Mouse (Mus musculus) stomach, embryonic 14.5 days (tissue): ENCODE measurements around the gene Ttf1. TPM values are rescaled to one million over a fixed set of nuclear protein-coding genes. Genes with fewer than 3 reads are reported as not detected.

Experiments
- ATAC-seq: fragments of 200-750 bp; cut with Nextera tagmentation; 2 replicates; pipeline ENCODE4 v1.8.0; 2017; ENCODE audit warnings: low read depth, moderate TSS enrichment; ENCODE audit not compliant: insufficient number of reproducible peaks, insufficient read depth, low FRiP score
- H3K27ac ChIP-seq: fragments of 300-500 bp; sonication (generic); 2 replicates; pipeline ENCODE4 v1.5.1; 2014; ENCODE audit warnings: mild to moderate bottlenecking, low read length, moderate library complexity, mixed read lengths
- H3K27me3 ChIP-seq: fragments of 300-500 bp; sonication (generic); 2 replicates; pipeline ENCODE4 v1.6.1; 2014; ENCODE audit warnings: low read length, control low read depth, mixed read lengths; ENCODE audit not compliant: control insufficient read depth, insufficient read depth
- H3K36me3 ChIP-seq: fragments of 300-500 bp; sonication (generic); 2 replicates; pipeline ENCODE4 v1.6.1; 2014; ENCODE audit warnings: mild to moderate bottlenecking, control low read depth, low read length, moderate library complexity, mixed read lengths; ENCODE audit not compliant: control insufficient read depth, insufficient read depth
- H3K4me1 ChIP-seq: fragments of 300-500 bp; sonication (generic); 2 replicates; pipeline ENCODE4 v1.6.1; 2014; ENCODE audit warnings: low read length, control low read depth, mixed read lengths; ENCODE audit not compliant: control insufficient read depth, insufficient read depth
- H3K4me2 ChIP-seq: fragments of 300-500 bp; sonication (generic); replicated peaks from 2 replicates; pipeline ENCODE4 v1.6.1; 2014; ENCODE audit warnings: low read depth, low read length, control low read depth
- H3K4me3 ChIP-seq: fragments of 300-500 bp; sonication (generic); 2 replicates; pipeline ENCODE4 v1.5.1; 2014; ENCODE audit warnings: low read depth, low read length, control low read depth
- H3K9ac ChIP-seq: fragments of 300-500 bp; sonication (generic); replicated peaks from 2 replicates; pipeline ENCODE4 v1.6.1; 2014; ENCODE audit warnings: low read depth, mild to moderate bottlenecking, control low read depth, low read length, moderate library complexity, mixed read lengths
- H3K9me3 ChIP-seq: fragments of 300-500 bp; sonication (generic); 2 replicates; pipeline ENCODE4 v1.6.1; 2016; ENCODE audit warnings: low read depth, low read length, control low read depth; ENCODE audit not compliant: control insufficient read depth
- WGBS: fragments of 180-500 bp; shearing (Covaris S2); extraction: QIAGEN DNeasy Blood & Tissue Kit; methylation state at CpG from one replicate; pipeline ENCODE4 v1.1.7; 2014; 5-methylcytosine and 5-hydroxymethylcytosine counted together
- polyA plus RNA-seq: library from polyadenylated mRNA; unstranded; fragments of >200 nt; fragmentation: Nextera tagmentation; extraction: Ambion mirVana; gene quantifications from 2 replicates; pipeline ENCODE4 v1.2.1, GENCODE M21; 2014

The Ttf1 gene
- polyA plus RNA-seq, 1 experiment from 2014 or later = 10.4 TPM

- Histone ChIP-seq H3K4me3 (no peak overlapping the region), H3K9ac (no peak overlapping the region), H3K4me2 (no peak overlapping the region), H3K4me1 (0 out of 2 replicates have a peak, but pooled peaks cover 8% of the 10 kb centered on the region), H3K36me3 (no peaks in the 10 kb centered on the region), H3K9me3 (no peaks in the 10 kb centered on the region), H3K27ac (no peak overlapping the region), H3K27me3 (no peaks in the 10 kb centered on the region)
- ATAC-seq = no peak
- 94% methylated on average over 4 of the region's 4 CpGs for WGBS
These were observed 28.1 kb upstream of the Ttf1 start for GRCm38 (mm10) chr2:29031951-29032350.

GRCm38 (mm10) chr2:29034542-29035475 lies 25.3 kb upstream of the Ttf1 start:
- Histone ChIP-seq H3K4me3 (no peak overlapping the region), H3K27ac (no peak overlapping the region), H3K36me3 (no peaks in the 10 kb centered on the region), H3K4me1 (0 out of 2 replicates have a peak, but pooled peaks cover 6% of the 10 kb centered on the region), H3K9me3 (no peaks in the 10 kb centered on the region), H3K9ac (no peak overlapping the region), H3K27me3 (0 out of 2 replicates have a peak, but pooled peaks cover under 1% of the 10 kb centered on the region), H3K4me2 (no peak overlapping the region)
- no peak for ATAC-seq
- WGBS = 55% methylated on average over 20 of the region's 20 CpGs

GRCm38 (mm10) chr2:29035698-29036097 lies 24.4 kb upstream of the Ttf1 start:
- Histone ChIP-seq H3K9ac (no peak overlapping the region), H3K4me1 (0 out of 2 replicates have a peak, but pooled peaks cover 4% of the 10 kb centered on the region), H3K9me3 (no peaks in the 10 kb centered on the region), H3K4me2 (no peak overlapping the region), H3K27ac (no peak overlapping the region), H3K36me3 (no peaks in the 10 kb centered on the region), H3K4me3 (no peak overlapping the region), H3K27me3 (0 out of 2 replicates have a peak, but pooled peaks cover 3% of the 10 kb centered on the region)
- WGBS = 65% methylated on average over 8 of the region's 8 CpGs
- ATAC-seq = no peak

GRCm38 (mm10) chr2:29039741-29040140 lies 20.3 kb upstream of the Ttf1 start:
- ATAC-seq = no peak
- H3K4me2 ChIP-seq = no peak overlapping the region
- no peak overlapping the region for H3K9ac ChIP-seq
- H3K4me1 ChIP-seq = 0 out of 2 replicates have a peak, but pooled peaks cover under 1% of the 10 kb centered on the region
- no peaks in the 10 kb centered on the region for H3K9me3 ChIP-seq
- H3K27ac ChIP-seq = no peak overlapping the region
- 14% methylated on average over 5 of the region's 5 CpGs for WGBS
- peaks cover 13% of the 10 kb centered on the region; the same call in 1 of the 2 replicates for H3K27me3 ChIP-seq
- no peak overlapping the region for H3K4me3 ChIP-seq
- H3K36me3 ChIP-seq = no peaks in the 10 kb centered on the region

GRCm38 (mm10) chr2:29040594-29041476 lies 19.2 kb upstream of the Ttf1 start:
- Histone ChIP-seq H3K4me2 (no peak overlapping the region), H3K9me3 (no peaks in the 10 kb centered on the region), H3K4me1 (no peaks in the 10 kb centered on the region), H3K9ac (no peak overlapping the region), H3K36me3 (no peaks in the 10 kb centered on the region), H3K27ac (no peak overlapping the region), H3K4me3 (no peak overlapping the region), H3K27me3 (peaks cover 13% of the 10 kb centered on the region; the same call in 1 of the 2 replicates)
- 20% methylated on average over 18 of the region's 18 CpGs for WGBS
- no peak for ATAC-seq

- no peak for ATAC-seq
- H3K36me3 ChIP-seq = no peaks in the 10 kb centered on the region
- H3K27ac ChIP-seq = no peak overlapping the region
- H3K4me2 ChIP-seq = no peak overlapping the region
- H3K4me3 ChIP-seq = no peak overlapping the region
- peaks cover 13% of the 10 kb centered on the region; the same call in 1 of the 2 replicates for H3K27me3 ChIP-seq
- no peaks in the 10 kb centered on the region for H3K4me1 ChIP-seq
- no peaks in the 10 kb centered on the region for H3K9me3 ChIP-seq
- no peak overlapping the region for H3K9ac ChIP-seq
- WGBS = 33% methylated on average over 8 of the region's 8 CpGs
These were observed 18.6 kb upstream of the Ttf1 start for GRCm38 (mm10) chr2:29041477-29041768.

GRCm38 (mm10) chr2:29042124-29042523 lies 17.9 kb upstream of the Ttf1 start:
- ATAC-seq = no peak
- Histone ChIP-seq H3K36me3 (no peaks in the 10 kb centered on the region), H3K9me3 (no peaks in the 10 kb centered on the region), H3K4me3 (no peak overlapping the region), H3K27ac (no peak overlapping the region), H3K9ac (no peak overlapping the region), H3K27me3 (peaks cover 13% of the 10 kb centered on the region; the same call in 1 of the 2 replicates), H3K4me2 (no peak overlapping the region), H3K4me1 (no peaks in the 10 kb centered on the region)
- 87% methylated on average over 5 of the region's 5 CpGs for WGBS

GRCm38 (mm10) chr2:29046151-29046550 lies 13.9 kb upstream of the Ttf1 start:
- WGBS = 53% methylated on average over 16 of the region's 16 CpGs
- no peaks in the 10 kb centered on the region for H3K9me3 ChIP-seq
- no peak overlapping the region for H3K9ac ChIP-seq
- H3K36me3 ChIP-seq = no peaks in the 10 kb centered on the region
- no peaks in the 10 kb centered on the region for H3K4me1 ChIP-seq
- H3K27me3 ChIP-seq = peaks cover 8% of the 10 kb centered on the region; the same call in 1 of the 2 replicates
- no peak overlapping the region for H3K4me2 ChIP-seq
- no peak for ATAC-seq
- no peak overlapping the region for H3K4me3 ChIP-seq
- H3K27ac ChIP-seq = no peak overlapping the region
